Mouse (Mus musculus) cerebellum, postnatal 4 days (tissue): ENCODE measurements at regions not wholly inside any gene's neighbourhood (a gene's known extent, or its start where the extent isn't known, plus 50 kb on each side); places are given as distances from the start of the nearest gene placed in this dataset.

Experiments used
- DNase-seq, 2 experiments: peaks; one replicate each; pipeline ENCODE4 v3.0.0; 2022; ENCODE audit warnings: low spot score in 2 of 2, mixed read lengths in 1 of 2

- no peak for DNase-seq
These were observed 393.4 kb upstream of the Atp11b start for GRCm38 (mm10) chr3:35360515-35360914.

GRCm38 (mm10) chr3:35361086-35361485, 392.8 kb upstream of the Atp11b start:
- no peak for DNase-seq

- DNase-seq, result no peak
These were observed 388.5 kb upstream of the Atp11b start for GRCm38 (mm10) chr3:35365431-35365830.

GRCm38 (mm10) chr3:35372276-35372675, 381.6 kb upstream of the Atp11b start:
- no peak for DNase-seq

DNA sequence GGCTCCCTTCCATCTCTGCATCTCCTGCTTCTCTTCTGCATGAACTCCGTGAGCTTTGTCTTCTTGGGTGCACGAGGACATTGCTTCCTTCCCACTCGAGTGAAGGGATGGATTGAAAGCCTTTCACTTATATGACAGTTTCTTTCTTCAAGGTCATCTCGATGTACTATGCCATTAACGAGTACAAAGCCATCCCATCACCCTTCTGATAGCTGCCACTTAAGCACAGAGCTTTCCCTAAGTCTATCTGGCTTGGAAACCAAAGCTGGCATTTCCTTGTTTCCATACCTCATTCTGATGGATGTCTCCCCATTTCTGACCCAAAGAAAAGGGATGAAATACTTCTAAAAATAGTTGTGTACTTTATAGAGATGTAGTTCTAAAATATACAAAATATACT, 366.5 kb upstream of the Atp11b start:
- DNase-seq, result no peak

GRCm38 (mm10) chr3:35392657-35393056, 361.2 kb upstream of the Atp11b start:
- DNase-seq, result no peak

DNA sequence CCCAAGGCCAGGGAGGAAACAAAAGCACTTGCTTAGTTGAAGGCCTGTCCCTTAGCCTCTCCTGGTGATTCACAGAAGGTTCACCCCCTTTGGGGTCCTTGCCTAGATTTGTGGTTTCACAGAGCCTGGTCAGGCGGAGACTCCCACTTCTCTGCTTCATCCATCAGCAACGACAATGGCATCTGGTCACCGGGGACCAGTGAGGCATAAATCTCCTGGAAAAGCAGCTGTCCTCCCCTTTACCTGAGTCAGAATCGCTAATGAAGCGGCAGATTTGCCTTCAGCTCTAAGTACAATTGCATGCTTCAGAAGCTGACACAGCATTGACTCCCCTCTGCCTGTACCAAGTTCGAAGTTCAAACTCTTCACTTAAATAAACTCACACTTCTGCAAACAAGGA, 353.7 kb upstream of the Atp11b start:
- no peak for DNase-seq

GRCm38 (mm10) chr3:35402666-35403065, 351.2 kb upstream of the Atp11b start:
- no peak for DNase-seq

- DNase-seq, result no peak
These were observed 350.0 kb upstream of the Atp11b start for GRCm38 (mm10) chr3:35403952-35404351.

- peak in 1 of 2 experiments; percentile 35 for DNase-seq
These were observed 349.2 kb upstream of the Atp11b start for GRCm38 (mm10) chr3:35404492-35405390.

DNA sequence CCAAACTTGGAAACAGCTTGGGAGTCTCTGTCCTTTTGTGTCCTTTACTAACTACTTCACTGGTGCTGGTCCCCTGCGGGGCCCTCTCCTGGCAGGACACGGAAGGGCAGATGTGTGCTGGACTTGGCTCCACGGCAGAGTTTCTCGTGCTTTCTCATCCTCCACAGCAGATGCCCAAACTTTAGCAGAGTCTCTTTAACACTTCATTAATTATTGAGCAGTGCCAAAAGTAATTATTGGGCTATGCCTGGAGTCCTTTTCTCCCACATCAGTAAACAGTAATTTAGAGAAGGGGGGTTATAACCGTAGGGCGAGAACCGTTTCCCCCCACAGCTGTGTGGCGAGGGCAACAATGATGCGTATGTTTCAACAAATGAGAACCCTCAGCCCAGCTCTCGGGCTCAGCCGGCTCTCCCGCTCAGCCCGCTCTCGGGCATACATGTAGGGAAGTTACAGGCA, 348.3 kb upstream of the Atp11b start:
- peak in 1 of 2 experiments; percentile 63 for DNase-seq

GRCm38 (mm10) chr3:35437687-35438086, 316.2 kb upstream of the Atp11b start:
- DNase-seq, result no peak

DNA sequence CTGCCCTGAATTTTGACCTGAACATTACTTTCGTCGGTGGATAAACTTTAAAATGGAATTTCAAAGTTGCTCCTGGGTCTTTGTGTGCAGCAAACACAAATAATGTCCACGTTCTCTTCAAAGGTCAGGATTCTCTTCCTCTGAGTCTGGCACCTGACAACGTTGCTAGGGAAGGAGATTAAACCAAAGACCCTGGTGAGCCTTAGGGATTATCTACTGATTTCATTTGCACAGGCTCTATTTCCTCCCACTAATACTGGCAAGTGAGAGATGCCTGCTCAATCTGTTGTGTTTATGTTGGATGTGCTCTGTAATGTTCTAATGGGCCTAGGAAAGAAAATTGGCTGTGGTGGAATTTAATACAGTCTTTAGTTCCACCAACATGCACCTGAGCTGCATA, 291.0 kb upstream of the Atp11b start:
- no peak for DNase-seq

GRCm38 (mm10) chr3:35464212-35464911, 289.5 kb upstream of the Atp11b start:
- DNase-seq, result no peak

- DNase-seq, result no peak
These were observed 287.9 kb upstream of the Atp11b start for GRCm38 (mm10) chr3:35465956-35466355.

GRCm38 (mm10) chr3:35473351-35473750, 280.6 kb upstream of the Atp11b start:
- no peak for DNase-seq

DNA sequence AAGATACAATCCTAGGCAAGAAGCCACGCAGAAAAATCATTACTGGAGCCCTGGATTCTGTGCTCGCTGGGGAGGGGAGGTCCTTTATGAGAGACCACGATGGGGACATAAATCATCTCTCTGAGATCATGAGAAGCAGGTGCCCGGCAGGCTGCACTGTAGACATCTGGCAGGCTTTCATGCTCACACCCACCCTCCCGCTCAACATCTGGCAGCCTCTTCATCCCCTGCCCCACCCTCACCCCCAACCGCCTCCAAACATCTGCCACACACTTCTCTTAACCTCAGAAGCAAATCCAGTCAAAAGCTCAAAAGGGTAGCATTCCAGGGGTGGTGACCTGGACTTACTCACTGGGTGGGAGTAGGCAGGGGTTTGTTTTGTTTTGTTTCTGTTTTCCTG, 279.5 kb upstream of the Atp11b start:
- no peak for DNase-seq

GRCm38 (mm10) chr3:35475326-35475725, 278.6 kb upstream of the Atp11b start:
- DNase-seq, result peak in 1 of 2 experiments; percentile 24

- DNase-seq, result no peak
These were observed 272.9 kb upstream of the Atp11b start for GRCm38 (mm10) chr3:35480714-35481695.

DNA sequence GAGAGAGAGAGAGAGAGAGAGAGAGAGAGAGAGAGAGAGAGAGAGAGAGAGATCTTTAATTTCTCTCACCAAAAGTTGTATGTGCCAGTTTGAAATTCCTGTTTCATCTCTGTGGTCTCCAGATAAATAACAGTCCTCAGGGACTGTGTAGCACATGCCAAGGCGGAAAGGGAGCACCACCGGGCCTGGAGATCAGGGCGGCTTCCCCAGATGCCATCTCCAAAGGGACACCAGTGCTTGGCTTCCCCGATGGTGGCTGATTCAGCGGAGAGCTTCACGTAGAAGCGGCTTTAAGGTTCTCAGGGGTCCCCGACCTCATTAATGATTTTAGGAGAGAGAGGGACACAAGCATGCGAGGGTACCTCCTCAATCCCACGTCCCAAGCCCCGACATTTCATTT, 272.1 kb upstream of the Atp11b start:
- peak in 1 of 2 experiments; percentile 16 for DNase-seq

GRCm38 (mm10) chr3:35482296-35482695, 271.6 kb upstream of the Atp11b start:
- DNase-seq, result peak; percentile 29 to 70

- DNase-seq, result no peak
These were observed 271.1 kb upstream of the Atp11b start for GRCm38 (mm10) chr3:35482759-35483158.
